Mouse (Mus musculus): ENCODE data around the gene Tm4sf19.

- TF ChIP-seq POLR2A (IDR thresholded peaks at IDR 0.05; ENCODE audit: low read depth, low read length): no peak
- no peak for TF ChIP-seq CTCF (IDR thresholded peaks at IDR 0.05; ENCODE audit: borderline replicate concordance, insufficient read depth, low read length)
Measured at GRCm38 (mm10) chr16:32436657-32437056, 36.4 kb downstream of the Tm4sf19 start.
